Mouse (Mus musculus) gastrocnemius, postnatal 4 days (tissue): ENCODE measurements around the gene Ndrg3. TPM values are rescaled to one million over a fixed set of nuclear protein-coding genes. Genes with fewer than 3 reads are reported as not detected.
"Not testable (repeated sequence)": the region's sequence is repeated elsewhere in the genome, so short reads cannot be mapped to it uniquely, and the experiment has no call there.

Experiments used
- DNase-seq, 2 experiments: peaks; one replicate each; pipeline ENCODE4 v3.0.0; 2021 to 2022; ENCODE audit warnings: low spot score in 2 of 2, mixed read lengths in 2 of 2
- total RNA-seq, 2 experiments: library from RNA; stranded (reverse); gene quantifications; 2 replicates each; pipeline ENCODE4 v1.2.3; 2021

Ndrg3 gene
- total RNA-seq, 2 experiments from 2014 or later = 23.2 to 24.0 TPM

DNA sequence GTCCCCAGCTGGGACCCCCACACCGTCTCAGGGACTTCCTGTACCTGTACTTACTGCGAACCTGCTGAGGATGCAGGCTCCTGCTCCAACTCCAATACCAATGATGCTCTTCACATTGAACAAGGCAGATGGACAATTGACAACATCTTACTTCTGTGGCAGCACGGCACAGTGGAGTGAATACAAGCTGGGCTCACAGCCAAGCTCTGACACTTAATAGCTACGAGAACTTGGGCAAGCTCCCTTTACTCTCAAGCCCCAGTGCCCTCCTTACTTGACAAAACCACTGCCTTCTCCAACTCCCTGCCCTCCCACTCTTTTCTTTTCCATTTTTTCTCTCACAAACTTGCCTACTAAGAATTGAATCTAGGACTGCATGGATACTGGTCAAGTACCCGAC, 78.7 kb downstream of the Ndrg3 start:
- no peak for DNase-seq

DNA sequence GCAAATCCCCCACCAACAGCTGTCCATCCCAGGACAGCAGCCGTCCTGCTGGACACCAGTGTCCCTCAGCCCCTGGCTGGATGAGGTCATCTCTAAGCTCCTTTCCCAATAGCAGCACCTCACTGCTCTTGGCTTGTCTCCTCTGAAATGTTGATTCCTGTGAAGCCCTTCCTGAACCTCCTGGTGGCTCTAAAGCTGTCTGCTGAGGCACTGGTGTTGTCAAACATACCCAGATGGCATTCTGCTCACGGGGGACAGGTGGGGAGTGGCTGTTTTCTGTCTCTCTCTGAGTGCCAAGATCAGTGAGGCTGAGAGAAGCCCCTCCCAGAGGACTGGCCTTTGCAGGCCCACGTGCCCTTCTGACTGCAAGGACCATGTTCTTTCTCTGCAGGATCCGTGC, 85.9 kb downstream of the Ndrg3 start:
- not testable (repeated sequence) for DNase-seq

DNA sequence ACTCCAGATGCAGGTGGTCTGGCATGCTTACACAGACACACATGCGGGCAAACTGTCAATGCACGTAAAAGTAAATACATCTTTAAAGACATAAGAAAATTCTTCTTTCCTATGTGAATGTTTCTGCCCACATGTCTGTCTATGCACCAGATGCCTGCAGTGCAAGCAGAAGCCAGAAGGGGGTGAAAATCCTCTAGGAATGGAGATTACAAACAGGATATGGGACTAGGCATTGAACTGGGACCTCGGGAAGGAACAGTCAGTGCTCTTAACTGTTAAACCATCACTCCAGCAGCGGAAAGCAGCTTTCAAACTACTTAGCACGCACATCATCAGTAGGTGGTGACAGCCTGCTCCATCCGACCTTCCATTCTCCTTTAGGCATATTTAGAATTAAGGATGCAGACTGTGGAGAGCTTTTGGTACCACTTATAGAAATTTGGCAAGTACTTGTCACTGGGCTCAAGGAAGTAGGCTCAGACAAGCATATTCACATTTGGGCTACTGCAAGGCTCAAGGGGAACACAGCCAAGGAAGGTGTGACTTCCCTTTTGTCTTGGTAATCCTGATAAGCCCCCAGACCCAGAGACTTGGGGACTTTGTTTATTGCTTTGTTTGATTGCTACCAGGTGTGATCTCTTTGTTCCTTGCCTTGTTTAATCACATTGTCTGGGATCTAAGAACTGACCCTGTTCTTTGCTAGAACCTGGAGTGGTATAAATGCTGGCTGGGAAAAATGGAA, 86.7 kb downstream of the Ndrg3 start:
- DNase-seq = peak; percentile 36 to 65

DNA sequence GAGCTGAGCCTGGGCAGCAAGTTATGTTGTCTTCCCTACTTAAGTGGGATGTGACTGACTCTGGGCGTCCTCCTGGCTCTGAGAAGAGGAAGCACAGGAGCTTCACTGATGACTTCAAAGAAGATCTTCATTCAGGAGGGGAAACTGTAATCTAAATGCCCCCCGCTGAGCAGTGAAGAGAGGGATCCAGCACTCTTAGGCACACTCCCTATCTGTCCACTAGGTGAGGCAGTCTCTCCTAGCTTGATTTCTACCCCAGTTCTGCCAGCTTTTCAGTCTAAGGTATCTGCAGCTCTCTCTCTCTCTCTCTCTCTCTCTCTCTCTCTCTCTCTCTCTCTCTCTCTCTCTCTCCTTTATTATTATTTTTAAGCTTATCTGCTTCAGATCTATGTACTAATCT, 88.5 kb downstream of the Ndrg3 start:
- DNase-seq = no peak

DNA sequence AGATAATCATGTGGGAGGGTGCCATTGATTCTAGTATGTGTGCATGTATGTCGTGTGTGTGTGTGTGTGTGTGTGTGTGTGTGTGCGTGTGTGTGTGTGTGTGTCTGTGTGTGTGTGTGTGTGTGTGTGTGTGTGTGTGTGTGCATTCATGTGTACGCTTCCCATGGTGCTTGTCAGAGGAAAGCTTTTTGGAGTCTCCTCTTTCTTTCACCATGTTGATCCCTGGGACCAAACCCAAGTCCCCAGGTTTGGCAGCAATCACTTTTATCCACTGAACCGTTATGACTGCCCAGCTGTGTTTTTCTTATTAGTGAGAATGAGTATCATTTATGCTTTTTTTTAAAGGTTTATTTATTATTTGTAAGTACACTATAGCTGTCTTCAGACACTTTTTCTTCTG, 89.4 kb downstream of the Ndrg3 start:
- not testable (repeated sequence) for DNase-seq

DNA sequence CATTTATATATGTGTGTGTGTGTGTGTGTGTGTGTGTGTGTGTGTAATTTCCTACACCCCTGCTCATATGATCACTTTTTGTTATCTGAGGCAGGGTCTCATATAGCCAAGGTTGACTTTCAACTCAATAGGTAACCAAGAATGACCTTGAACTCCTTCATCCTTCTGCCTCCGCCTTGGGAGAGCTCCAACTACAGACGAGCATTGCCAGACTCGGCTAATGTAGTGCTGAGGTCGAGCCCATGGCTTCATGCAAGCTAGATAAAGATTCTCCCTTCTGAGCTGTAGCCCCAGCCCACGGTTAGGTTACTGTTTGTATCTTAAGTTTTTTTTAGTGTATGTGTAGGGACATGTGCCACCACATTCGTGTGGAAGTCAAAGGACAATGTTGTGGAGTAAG, 90.0 kb downstream of the Ndrg3 start:
- DNase-seq = no peak

DNA sequence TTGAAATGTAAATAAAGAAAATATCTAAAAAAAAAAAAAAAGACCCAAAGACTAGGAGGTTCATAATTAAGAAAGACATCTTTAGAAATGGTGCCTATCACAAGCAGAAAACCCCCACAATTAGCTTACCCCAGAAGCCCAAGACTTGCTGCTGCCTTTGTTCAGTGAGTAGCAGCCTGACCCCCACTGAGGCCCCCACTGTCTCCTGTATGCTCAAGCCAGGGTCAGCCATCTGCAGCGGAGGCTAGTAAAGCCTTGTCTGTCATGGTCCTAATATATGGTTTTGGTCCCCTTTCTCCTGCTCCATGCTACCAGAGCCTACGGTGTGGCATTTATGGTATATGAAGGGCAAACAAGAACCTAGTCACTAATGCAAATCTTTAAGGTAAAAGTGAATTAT, 90.5 kb downstream of the Ndrg3 start:
- no peak for DNase-seq

DNA sequence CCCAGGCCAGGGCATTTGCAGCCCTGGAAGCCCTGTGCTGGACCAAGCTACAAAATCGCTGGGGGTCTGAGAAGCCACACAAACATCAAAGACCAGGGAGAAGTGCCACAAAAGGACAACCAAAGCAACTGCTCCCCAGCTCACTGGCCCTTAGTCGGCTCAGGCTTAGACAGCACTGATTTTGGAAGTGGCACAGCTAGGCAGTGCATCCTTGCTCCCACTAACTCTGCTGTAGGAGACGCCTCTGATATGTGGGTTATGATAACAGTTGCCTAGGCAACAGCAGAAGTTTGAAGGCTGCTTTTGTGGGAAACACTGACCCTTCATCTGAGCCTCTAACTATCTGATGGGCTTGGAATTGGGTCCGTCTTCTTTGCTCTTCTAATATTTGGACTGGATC, 92.7 kb downstream of the Ndrg3 start:
- DNase-seq = no peak

DNA sequence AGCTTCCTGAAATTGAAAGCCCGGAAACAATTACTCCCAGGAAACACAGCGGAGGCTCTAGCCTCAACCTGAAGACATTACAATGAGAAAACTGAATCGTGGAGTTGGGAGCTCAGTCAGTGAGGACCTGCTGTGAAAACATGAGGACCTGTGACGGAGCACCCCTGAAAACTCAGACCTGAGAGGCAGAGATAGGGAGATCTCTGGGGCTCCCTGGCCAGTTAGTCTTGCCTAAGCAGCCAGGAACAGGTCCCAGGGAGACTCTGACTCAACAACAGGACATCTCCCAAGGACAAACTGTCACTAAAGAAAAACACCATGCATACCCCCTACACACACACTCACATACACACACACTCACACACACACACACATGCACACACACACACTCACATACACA, 93.5 kb downstream of the Ndrg3 start:
- DNase-seq = no peak

DNA sequence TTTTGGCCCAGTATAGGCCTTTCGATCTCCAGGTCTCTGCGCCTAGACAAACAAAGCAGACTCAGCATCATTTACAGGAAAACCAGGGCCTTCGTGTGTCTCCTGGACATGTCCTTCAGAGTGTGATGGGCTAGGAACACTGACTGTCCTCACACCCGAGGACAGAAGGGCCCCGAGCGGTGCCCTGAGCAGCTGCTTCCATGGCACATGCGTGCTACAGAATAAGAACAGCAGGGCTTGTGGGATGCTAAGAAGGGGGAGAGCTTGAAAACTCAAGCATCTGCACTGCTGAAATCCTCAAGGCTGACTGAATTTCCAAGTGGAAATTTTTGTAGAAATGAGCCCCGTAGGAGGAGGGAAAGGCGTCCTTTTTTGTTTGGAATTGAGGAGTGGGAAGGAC, 94.8 kb downstream of the Ndrg3 start:
- DNase-seq = no peak

DNA sequence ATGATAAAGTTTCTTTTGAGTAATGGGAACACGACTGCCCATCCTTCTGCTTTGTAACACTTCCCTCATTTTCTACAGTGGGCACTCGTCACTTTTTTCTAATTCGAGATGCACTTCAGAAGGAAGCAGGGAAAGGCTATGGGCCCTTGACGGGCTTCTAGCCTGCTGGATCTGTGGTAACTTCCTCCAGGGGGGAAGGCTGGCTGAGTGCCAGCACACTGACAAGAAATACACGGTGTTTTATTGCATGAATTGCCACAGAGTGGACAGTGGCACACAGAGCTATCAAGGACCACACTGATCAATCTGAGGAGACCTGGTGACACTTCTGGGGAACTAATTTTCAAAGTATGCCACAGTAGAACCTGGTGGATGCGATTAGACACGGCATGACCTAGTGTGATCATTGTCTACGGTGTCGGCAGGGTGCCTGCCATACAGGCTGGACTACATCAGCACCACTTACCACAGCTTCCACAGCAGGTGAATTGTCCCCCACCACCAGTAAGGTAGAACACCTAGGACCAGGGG, 95.4 kb downstream of the Ndrg3 start:
- no peak for DNase-seq

DNA sequence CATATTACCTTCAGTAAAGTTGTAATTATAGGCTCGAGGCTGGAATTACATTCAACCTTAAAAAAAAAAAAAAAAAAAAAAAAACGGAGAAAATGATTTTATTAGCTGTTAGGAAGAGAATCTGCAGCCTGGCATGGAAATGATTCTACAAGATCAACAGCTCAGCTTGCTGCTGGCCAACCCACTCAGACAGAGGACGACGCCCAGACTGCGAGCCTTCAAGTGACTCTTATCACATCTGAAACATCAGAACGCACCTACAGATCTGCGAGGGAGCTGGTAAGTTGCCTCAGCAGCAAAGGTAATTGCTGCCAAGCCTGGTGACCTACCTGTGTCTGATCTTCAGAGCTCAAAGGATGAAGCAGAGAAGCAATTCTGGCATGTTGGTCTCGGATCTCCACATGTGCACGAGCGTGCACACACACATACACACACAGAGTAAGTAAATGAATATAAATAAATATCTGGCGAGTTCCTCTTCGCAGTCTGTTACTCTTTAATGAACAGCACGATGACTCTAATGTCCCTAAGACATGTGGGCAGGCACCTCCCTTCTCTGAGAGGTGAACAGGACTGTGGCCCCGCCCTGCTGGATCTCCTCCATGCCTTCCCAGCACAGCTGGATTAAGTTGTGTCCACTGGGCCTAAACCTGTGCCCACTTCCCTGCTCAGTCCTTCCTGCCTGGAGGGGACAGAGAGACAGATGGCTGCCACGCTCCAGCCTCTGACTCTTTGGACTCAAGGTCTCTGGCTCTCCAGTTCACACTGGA, 97.2 kb downstream of the Ndrg3 start:
- no peak for DNase-seq

DNA sequence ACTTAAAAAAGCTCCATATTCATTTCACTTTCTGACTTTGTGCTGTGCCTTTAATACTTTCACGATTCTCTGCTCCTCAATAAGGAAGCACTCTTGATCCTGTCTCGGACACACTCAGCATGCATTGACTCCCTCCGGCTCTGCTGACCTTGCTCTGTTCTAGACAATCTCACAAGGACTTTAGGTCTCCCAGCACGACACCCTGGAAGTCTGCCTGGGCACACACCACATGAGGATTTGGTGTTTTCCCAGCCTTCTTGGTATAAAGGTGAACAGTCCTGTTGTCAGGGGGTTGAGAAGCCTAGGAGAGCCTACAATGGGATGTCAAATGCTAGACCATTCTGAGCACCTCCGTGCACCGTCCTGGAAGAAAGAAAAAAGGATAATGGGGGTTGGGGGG, 99.0 kb downstream of the Ndrg3 start:
- DNase-seq = no peak

DNA sequence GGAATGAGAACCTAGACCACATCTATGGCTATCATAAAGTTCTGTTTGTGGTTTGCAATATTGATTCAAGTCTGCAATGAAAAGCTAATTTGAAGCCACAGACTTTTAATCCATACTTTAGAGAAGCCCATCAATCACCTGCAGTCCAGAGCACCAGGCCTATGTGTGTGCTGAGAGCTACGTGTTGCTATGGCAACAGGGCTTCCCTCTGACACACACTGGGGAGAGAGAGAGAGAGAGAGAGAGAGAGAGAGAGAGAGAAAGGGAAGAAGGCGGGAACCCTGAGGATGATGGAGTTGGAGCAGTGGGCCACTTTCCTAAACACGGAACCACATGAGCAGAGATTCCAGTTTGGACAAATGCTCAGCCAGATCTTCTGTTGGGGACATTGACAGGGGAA, 99.6 kb downstream of the Ndrg3 start:
- no peak for DNase-seq

DNA sequence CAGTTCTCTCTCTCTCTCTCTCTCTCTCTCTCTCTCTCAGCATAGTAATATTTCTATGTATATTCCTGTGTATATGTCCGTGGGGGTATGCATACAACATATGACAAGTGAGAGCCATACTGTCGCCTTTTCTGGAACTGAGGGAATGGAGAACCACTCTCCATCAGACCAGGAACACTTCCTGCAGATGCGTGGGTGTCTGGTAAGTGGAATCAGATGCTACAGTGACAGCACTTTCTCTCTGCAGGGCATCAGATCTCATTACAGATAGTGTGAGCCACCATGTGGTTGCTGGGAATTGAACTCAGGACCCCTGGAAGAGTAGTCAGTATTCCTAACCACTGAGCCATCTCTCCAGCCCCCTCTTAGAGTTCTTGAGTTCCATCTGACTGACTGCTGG, 103.4 kb downstream of the Ndrg3 start:
- DNase-seq = no peak

DNA sequence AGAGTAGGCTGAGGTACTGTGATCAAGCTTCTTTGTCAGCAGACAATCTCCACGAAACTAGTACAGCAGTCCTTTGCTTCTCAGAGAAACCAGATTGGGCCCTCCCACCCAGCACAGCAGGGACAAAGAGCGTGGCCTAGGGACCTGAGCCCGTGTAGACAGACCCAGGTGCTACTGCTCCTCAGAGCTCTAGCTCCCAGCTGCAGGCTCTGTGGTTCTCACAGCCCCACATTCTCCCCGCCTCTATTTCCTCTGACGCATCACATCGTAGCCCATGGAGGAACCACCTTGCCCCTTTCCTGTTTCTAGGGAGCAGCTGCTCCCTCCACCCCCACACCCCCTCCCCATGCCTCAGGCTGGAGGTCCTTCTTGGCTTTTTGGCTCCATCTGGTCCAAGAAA, 104.8 kb downstream of the Ndrg3 start, which contains the start of gene Sla2:
Gene Sla2, minus strand, starts transcription at position 176 of the 400 bp plus-strand sequence.
- no peak for DNase-seq

DNA sequence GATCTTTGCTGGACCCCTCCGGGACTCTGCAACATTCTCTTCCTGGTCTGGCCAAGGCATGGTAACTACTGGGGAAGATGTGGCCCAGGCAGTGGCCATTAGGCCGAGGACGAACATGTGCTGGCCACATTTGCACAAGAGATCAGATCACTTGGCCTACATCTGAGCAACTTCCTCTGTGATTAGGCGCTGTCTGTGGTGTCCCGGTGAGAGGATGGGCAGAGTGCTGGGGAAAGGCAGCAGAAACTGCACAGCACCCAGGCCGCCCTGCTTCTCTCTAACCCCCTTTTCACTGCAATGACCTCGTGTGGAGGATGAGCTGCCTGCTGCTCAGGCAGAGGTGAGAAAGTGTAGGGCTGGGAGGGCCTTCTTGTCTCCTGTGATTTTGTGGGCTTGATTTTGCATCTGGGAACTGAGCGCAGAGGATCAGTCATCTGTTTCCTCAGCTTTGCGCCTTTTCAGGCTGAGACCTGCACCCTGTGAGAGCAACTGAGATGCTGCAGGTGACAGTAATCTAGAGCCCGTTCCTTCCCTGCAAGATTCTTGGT, 105.7 kb downstream of the Ndrg3 start:
- no peak for DNase-seq

DNA sequence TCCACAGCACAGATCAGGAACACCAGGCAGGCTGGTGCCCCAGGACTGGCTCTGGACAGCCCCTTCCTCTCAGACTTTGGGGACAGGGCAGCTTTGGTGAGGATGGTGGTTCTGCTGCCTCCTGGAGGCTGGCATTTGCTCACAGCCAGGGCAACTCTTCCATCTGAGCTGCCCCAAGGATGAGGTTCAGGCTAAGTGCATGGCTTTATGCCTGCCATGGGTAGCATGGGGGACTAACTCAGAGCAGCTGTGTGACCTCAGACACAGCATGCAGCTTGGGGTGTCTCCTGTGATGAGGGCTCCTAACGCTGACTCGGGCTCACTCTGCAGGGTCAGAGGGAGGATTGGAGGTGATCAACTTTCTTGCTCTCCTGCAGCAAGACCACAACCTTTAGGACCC, 106.2 kb downstream of the Ndrg3 start:
- DNase-seq = not testable (repeated sequence)

DNA sequence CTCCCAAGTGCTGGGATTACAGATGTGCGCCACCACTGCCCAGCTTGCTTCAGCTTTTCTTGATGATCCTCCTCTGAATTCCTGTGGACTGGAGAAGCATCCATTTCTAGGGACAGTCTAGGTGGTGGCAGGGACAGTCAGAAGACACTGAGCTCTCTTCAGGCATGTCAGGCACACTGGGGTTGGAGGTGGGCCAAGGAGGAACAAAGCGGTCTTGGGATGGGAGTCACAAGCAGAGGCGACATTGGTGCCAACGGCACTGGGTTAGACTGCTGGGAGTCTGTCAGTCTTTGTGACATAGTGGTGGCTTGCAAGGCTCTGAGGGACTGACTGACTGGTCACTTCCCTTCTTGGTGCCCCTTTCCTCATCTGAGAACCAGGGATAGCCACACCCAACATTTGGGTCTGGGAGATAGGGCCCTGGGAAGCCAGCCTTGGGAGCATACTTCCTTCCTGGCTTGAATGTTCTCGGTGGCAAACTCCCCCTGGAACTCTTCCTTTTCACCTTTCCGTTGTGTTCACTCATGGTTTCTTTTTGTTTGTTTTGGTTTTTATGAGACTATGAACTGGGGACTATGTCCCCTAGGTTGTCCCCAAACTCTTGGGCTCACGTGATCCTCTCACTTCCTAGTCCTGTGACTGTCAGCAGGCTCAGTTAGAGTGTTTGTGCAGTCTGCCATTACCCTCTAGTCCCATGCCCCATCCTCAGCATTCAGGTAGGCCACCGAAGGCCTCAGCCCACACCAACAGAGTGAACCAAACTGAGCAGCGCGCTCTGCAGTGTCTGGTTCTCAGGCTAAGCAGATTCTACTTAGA, 107.3 kb downstream of the Ndrg3 start:
- no peak for DNase-seq

DNA sequence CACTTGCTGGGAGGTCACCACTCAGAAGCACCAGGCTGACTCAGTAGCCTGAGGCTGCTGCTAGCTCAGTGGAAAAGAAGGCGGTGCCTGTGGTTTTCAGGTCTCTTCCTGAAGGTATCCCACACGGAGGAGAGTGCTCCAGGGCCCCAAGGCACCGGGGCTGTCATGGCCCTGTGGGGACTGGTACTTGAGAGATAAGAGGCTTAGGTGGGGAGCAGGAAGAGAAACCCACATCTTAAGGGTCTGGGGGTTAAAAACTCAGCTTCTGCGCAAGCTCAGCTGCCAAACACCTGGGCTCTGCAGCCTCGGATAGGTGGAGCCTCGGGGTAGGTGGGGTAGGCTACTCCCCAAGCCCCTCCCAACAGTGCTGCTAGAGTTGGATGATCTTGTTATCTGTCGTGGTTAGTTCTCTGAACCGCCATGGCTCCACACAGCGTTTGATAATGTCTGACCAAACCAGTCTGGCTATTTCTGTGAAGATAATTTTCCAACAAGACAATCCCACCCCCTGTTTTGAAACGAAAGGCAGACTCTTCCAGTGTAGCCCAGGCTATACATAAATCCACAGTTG, 109.3 kb downstream of the Ndrg3 start:
- DNase-seq = no peak

DNA sequence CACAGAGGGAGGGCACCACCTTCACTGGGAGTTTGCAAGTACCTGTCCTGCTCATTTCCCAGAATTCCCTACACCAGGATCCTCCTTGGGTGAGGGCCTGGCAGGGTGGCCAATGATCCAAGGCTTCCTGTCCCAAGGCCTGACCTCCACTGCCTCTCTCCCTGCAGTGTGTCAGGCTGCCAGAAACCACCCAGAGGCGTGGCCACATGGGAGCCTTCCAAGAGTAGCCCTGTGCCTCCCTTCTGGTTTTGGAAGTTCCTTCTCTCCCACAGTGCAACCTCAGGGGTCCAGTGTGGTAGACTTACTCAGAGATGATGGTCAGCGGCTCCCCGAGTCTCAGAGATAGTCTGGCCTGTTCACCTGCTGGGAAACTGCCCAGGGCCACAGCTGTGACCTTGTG, 112.3 kb downstream of the Ndrg3 start:
- no peak for DNase-seq
